Mouse (Mus musculus) layer of hippocampus, postnatal 25 days (tissue): ENCODE results near the gene Pgbd1. TPM values are rescaled to one million over a fixed set of nuclear protein-coding genes. Genes with fewer than 3 reads are reported as not detected.
"Not testable (repeated sequence)": the region's sequence is repeated elsewhere in the genome, so short reads cannot be mapped to it uniquely, and the experiment has no call there.

ENCODE experiments used
- DNase-seq, 2 experiments: peaks; one replicate each; pipeline ENCODE4 v3.0.0; 2022; ENCODE audit warnings: mixed read lengths in 2 of 2, low spot score in 1 of 2; ENCODE audit errors: extremely low spot score in 1 of 2
- total RNA-seq, 2 experiments: library from RNA; stranded (reverse); gene quantifications; 2 replicates each; pipeline ENCODE4 v1.2.3; 2021

Gene Pgbd1
- 1 to 10 TPM; 1.2 to 1.8 TPM for total RNA-seq

GRCm38 (mm10) chr13:21440503-21441206 lies at the start of gene Pgbd1:
Pgbd1 (minus strand) TSS chr13:21441058.
- peak; percentile 57 to 59 for DNase-seq

GRCm38 (mm10) chr13:21486881-21487280 lies 46.0 kb upstream of the Pgbd1 start:
- DNase-seq, result no peak

DNA sequence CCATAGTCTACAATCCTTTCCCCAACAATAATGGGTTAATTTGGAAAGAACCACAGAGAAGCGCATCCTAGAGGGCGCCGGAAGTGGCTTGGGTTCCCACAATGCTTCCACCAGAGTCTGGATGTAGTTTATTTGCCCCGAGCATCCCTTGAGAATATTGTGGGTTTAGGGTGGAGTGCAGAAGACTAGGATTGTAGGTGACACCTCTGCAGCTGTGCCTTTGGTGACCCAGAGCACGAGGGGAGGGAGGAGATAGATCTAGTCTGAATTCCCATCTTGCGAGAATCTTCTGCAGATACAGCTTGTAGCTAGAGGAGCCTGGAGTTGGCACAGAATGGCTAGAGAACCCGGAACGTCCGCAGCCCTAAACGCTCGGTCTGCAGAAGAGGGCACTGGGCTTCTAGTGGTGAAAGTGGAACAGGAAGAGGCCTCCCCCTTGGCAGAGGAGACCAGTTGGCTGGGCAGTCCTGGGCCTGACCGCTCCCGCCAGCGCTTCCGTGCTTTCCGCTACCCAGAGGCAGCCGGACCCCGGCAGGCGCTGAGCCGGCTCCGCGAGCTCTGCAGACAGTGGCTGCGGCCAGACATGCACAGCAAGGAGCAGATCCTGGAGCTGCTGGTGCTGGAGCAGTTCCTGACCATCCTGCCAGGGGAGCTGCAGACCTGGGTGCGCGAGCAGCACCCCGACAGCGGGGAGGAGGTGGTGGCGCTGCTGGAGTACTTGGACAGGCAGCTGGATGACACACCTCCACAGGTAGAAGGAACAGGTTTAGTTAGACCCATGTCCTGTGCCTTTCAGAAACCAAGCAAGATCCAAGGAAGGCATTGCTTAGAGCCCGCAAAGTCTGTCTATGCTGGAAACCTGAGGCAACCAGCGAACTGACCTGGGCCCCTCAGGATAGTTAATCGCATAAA lies 38.2 kb upstream of the Pgbd1 start, which contains the start of the genes Zkscan4 and Gm10065:
Zkscan4 (plus strand) TSS at position 149 of the 912 bp plus-strand sequence.
Gm10065 (minus strand) TSS at position 683 of the 912 bp plus-strand sequence.
- DNase-seq, result peak; percentile 61 to 62

DNA sequence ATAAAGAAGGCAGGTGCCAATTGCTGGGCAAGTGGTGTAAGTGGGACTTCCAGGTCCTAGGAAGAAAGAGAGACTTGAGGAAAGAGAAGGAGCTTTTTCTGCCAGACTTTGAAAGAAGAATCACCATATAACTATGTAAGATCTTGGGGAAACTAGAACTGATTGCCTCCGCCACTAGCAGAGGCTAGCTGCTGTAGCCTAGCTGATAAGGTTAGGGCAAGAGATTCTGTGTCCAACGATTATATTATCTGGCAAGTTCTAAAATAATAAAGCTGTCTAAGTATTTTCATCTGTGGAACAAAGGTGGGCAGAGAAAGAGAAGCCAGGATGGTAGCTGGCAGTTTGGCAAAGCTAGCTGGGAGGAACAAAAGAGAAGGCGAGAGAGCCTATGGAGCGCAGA lies 31.6 kb upstream of the Pgbd1 start:
- no peak for DNase-seq

DNA sequence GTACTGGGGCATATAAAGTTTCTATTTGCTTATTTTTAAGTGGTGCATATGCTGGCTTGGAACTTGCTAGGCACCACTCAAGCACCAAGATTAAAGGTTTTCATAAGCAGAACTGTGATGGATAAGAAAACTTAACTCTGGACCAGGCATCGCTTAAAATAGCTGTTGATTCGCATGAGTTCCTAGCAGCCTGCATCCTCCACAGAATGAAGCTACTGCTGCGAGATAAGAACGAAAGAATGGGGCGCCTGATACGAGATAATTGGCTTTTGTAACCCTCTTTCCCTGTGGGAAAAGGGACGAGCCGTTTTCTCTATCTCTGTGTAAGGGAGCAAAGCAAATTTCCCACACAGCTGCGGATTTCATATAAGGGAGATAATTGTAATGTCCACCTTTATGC lies 28.2 kb upstream of the Pgbd1 start:
- DNase-seq, result no peak

- peak; percentile 52 to 63 for DNase-seq
Measured at GRCm38 (mm10) chr13:21468061-21469019, 27.5 kb upstream of the Pgbd1 start, which contains the start of gene Nkapl. Nkapl (minus strand) TSS chr13:21468509.

DNA sequence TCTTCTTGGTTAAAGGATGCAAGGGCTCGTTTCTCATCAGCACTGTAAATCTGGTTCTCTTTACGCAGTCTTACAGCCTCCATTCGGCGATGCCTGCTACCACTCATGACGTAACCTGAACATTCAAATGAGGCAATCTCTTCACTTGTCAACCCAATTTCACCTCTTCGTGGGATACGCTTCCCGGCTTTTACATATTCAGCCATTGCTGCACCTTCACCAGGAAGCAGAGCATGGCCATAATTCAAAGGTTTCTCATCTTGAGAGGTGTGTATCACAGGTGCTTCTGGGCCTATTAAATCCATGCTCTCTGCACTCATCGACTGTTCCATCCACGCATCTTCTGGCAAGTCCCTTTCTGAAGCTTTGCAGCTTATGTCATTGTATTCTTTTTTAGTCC lies 26.5 kb upstream of the Pgbd1 start:
- DNase-seq, result no peak

DNA sequence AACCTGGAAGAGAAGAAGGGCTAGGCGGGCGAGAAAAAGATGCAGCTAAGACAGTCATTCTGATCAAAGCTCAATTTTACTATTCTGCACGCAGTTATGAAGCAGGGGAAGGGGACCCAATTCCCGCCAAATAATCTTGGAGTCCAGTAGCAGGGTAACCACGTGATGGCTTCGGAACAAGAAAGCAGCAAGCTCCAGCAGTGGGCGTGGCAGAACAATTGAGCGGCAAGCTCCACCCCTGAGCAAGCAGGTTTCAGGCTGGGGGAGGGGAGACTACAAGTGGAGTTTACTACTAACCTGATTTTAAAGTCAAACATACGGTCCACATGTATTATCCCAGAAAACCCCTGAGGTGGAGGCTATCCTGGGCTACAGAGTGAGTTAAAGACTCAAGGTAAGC lies 21.7 kb upstream of the Pgbd1 start:
- not testable (repeated sequence) for DNase-seq

GRCm38 (mm10) chr13:21456347-21456746 lies 15.5 kb upstream of the Pgbd1 start:
- DNase-seq, result no peak

DNA sequence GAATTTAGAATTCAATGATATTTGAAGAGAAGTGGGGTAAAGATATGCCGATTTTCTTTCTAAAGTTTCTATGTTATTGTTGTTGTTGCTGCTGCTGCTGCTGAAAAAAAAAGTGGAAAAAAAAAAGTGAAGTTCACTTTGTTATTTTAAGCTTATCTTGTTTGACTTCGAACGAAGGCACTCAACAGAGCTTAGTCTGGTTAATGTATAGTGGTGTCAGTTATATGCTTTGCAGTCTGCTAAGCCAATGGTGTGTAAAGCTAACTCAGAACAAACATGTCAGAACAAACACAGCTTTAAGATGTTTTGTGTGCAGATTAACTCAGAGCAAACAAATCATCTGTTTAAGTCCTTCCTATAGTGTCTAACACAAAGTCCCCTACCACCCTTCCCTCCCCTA lies 13.3 kb upstream of the Pgbd1 start:
- no peak for DNase-seq

GRCm38 (mm10) chr13:21453449-21453848 lies 12.6 kb upstream of the Pgbd1 start, which contains the start of gene Zscan26:
Zscan26 (minus strand) TSS chr13:21453730.
- DNase-seq, result peak; percentile 78 to 82

DNA sequence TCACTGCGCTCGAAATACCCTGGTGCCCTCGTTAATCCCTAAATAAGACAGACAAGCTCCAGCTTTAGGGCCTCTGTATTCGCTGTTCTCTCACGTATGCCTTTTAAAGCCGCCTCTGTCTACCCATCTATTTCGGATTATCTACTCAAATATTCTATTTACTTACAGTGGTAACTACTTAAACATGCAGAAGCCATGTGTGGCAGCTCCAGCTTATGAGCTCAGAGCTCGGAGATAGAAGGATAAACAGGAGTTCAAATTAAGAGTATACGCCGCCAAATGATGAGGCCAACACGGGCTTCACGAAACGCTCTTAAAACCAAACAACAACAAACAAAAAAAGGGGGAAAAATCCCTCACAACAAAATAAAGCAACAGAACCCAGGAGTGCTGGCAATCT lies 12.2 kb upstream of the Pgbd1 start:
- no peak for DNase-seq

GRCm38 (mm10) chr13:21447856-21448614 lies 7.2 kb upstream of the Pgbd1 start:
- no peak for DNase-seq

- DNase-seq, result no peak
Measured at GRCm38 (mm10) chr13:21446796-21447195, 5.9 kb upstream of the Pgbd1 start.

- DNase-seq, result no peak
Measured at GRCm38 (mm10) chr13:21441207-21441572, 332 bp upstream of the Pgbd1 start.

DNA sequence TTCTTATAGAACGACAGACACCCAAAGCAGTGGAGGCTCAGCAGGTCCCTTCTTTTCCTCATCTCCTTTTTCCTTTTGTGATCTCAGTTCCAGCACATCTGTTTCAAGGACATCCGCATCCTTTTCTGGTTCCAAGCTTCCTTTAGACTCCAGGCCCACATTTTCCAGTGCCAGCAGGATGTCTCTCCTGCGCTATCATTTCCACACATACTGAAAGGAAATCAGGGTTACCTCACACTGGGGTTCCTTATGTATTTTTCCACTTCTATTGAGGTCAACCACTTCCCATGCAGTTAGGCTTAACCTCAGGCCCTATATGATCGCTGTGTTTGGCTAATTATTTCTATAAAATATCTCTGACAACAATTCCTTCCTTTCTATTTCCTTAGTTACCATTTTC lies 5.4 kb downstream of the Pgbd1 start:
- DNase-seq, result no peak

GRCm38 (mm10) chr13:21427631-21428030 lies 13.2 kb downstream of the Pgbd1 start:
- DNase-seq, result no peak

DNA sequence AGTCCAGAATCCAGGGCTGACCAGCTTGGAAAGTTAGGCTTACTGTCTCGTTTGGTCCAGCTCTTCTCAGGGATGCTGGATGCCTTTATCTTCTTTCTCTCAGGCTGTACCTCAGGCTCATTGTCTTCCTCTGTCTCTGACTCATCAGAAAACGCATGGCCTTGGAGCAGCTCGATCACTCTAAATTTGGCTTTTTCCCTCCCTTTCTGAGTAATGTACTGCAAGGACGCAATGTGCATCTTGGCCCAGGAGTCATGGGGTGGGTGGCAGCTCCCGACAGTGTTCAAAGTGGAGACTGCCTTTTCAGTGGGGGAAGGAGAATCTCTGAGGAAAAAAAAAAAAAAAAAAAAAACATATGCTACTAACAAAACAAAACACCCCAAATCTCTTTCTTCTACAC lies 17.6 kb downstream of the Pgbd1 start:
- DNase-seq, result no peak

- no peak for DNase-seq
Measured at GRCm38 (mm10) chr13:21418865-21419264, 22.0 kb downstream of the Pgbd1 start.
